Mouse (Mus musculus) MEL (cell line): ENCODE data around the gene Gm13277. TPM values are rescaled to one million over a fixed set of nuclear protein-coding genes. Genes with fewer than 3 reads are reported as not detected.
"Not testable (repeated sequence)": the region's sequence is repeated elsewhere in the genome, so short reads cannot be mapped to it uniquely, and the experiment has no call there.

ENCODE experiments used
- DNase-seq: peaks from one replicate; pipeline ENCODE4 v3.0.0; 2011; ENCODE audit warnings: low read depth, low spot score
- H3K27ac ChIP-seq: 2 replicates; pipeline ENCODE4 v1.5.1; 2012; ENCODE audit warnings: low read depth, mild to moderate bottlenecking, control low read depth, low read length, moderate library complexity; ENCODE audit not compliant: control insufficient read depth
- H3K27me3 ChIP-seq, 2 experiments: fragments of 150-350 bp in 1 of 2; sonication (generic) in 1 of 2; 2 replicates each; pipeline ENCODE4 v1.6.1; 2012; ENCODE audit warnings: low read length in 2 of 2, mild to moderate bottlenecking in 2 of 2, improper control_type of control experiment in 1 of 2, moderate library complexity in 1 of 2; ENCODE audit not compliant: insufficient read depth in 2 of 2, control insufficient read depth in 1 of 2
- H3K36me3 ChIP-seq, 2 experiments: 2 replicates each; pipeline ENCODE4 v1.6.1; 2012 to 2014; ENCODE audit warnings: low read length in 2 of 2, improper control_type of control experiment in 1 of 2, inconsistent platforms in 1 of 2, mild to moderate bottlenecking in 1 of 2; ENCODE audit not compliant: insufficient read depth in 2 of 2, control insufficient read depth in 1 of 2
- H3K4me1 ChIP-seq, 2 experiments: fragments of 150-350 bp in 1 of 2; sonication (generic) in 1 of 2; 2 replicates each; pipeline ENCODE4 v1.6.1; 2012; ENCODE audit warnings: low read length in 2 of 2, improper control_type of control experiment in 1 of 2, mild to moderate bottlenecking in 1 of 2; ENCODE audit not compliant: insufficient read depth in 2 of 2, control insufficient read depth in 1 of 2
- H3K4me3 ChIP-seq, 2 experiments: fragments of 150-350 bp in 1 of 2; sonication (generic) in 1 of 2; 2 replicates each; pipeline ENCODE4 v1.5.1; 2012; ENCODE audit warnings: low read depth in 2 of 2, low read length in 2 of 2, mild to moderate bottlenecking in 2 of 2, moderate library complexity in 2 of 2, control low read depth in 1 of 2, improper control_type of control experiment in 1 of 2; ENCODE audit not compliant: control insufficient read depth in 1 of 2, insufficient read depth in 1 of 2
- H3K79me2 ChIP-seq: 2 replicates; pipeline ENCODE4 v1.6.1; 2012; ENCODE audit warnings: mild to moderate bottlenecking, low read length, moderate library complexity; ENCODE audit not compliant: control insufficient read depth, poor library complexity, insufficient read depth
- H3K9ac ChIP-seq: 2 replicates; pipeline ENCODE4 v1.6.1; 2012; ENCODE audit warnings: low read depth, mild to moderate bottlenecking, control low read depth, low read length, moderate library complexity; ENCODE audit not compliant: control insufficient read depth, poor library complexity, severe bottlenecking
- H3K9me3 ChIP-seq: fragments of 150-350 bp; sonication (generic); replicated peaks from 2 replicates; pipeline ENCODE4 v1.6.1; 2012; ENCODE audit warnings: mild to moderate bottlenecking, low read length, improper control_type of control experiment, moderate library complexity; ENCODE audit not compliant: insufficient read depth
- CTCF ChIP-seq, 3 experiments: IDR thresholded peaks in 2 of 3; conservative IDR thresholded peaks in 1 of 3; 2 replicates each; pipeline ENCODE4 v1.5.1; 2011 to 2012; ENCODE audit warnings: low read length in 3 of 3, low read depth in 2 of 3, mild to moderate bottlenecking in 2 of 3, improper control_type of control experiment in 1 of 3, inconsistent platforms in 1 of 3, mixed read lengths in 1 of 3, moderate library complexity in 1 of 3; ENCODE audit not compliant: control insufficient read depth in 1 of 3, insufficient read depth in 1 of 3, poor library complexity in 1 of 3, severe bottlenecking in 1 of 3
- GABPA ChIP-seq: IDR thresholded peaks from 2 replicates; pipeline ENCODE4 v1.6.1; 2012; ENCODE audit warnings: low read depth, mild to moderate bottlenecking, inconsistent platforms, low read length, improper control_type of control experiment, moderate library complexity
- GATA1 ChIP-seq: IDR thresholded peaks from 2 replicates; pipeline ENCODE4 v1.6.1; 2011; ENCODE audit warnings: low read depth, low read length, improper control_type of control experiment
- MAZ ChIP-seq: IDR thresholded peaks from 2 replicates; pipeline ENCODE4 v1.6.1; 2012; ENCODE audit warnings: low read depth, mild to moderate bottlenecking, inconsistent platforms, low read length, improper control_type of control experiment
- RAD21 ChIP-seq: IDR thresholded peaks from 2 replicates; pipeline ENCODE4 v1.6.1; 2011; ENCODE audit warnings: mild to moderate bottlenecking, low read depth, low read length, improper control_type of control experiment
- RCOR1 ChIP-seq: IDR thresholded peaks from 2 replicates; pipeline ENCODE4 v1.6.1; 2012; ENCODE audit warnings: low read depth, mild to moderate bottlenecking, inconsistent platforms, low read length, improper control_type of control experiment
- SMC3 ChIP-seq: IDR thresholded peaks from 2 replicates; pipeline ENCODE4 v1.6.1; 2011; ENCODE audit warnings: low read depth, low read length, improper control_type of control experiment
- USF2 ChIP-seq, 2 experiments: IDR thresholded peaks; 2 replicates each; pipeline ENCODE4 v1.6.1; 2011 to 2012; ENCODE audit warnings: improper control_type of control experiment in 2 of 2, low read length in 2 of 2, borderline replicate concordance in 1 of 2, inconsistent platforms in 1 of 2, low read depth in 1 of 2, mild to moderate bottlenecking in 1 of 2; ENCODE audit not compliant: insufficient read depth in 1 of 2
- ZC3H11A ChIP-seq: IDR thresholded peaks from 2 replicates; pipeline ENCODE4 v1.6.1; 2012; ENCODE audit warnings: low read depth, mild to moderate bottlenecking, inconsistent platforms, low read length, improper control_type of control experiment
- polyA plus RNA-seq, 2 experiments: library from polyadenylated mRNA; stranded (reverse) in 1 of 2; unstranded in 1 of 2; fragments of >175 nt in 1 of 2; fragments of >200 nt in 1 of 2; gene quantifications; 2 replicates each; pipeline versions ENCODE4 v1.2.1 to v1.2.4; 2012; ENCODE audit warnings: low replicate concordance in 2 of 2, low read depth in 1 of 2; ENCODE audit not compliant: insufficient read length in 2 of 2, insufficient read depth in 1 of 2, missing spikeins in 1 of 2
- total RNA-seq: library from RNA; depleted of rRNA; stranded (reverse); fragments of 300-350 nt; gene quantifications from 2 replicates; pipeline ENCODE4 v1.2.3, GENCODE M21; 2012; rRNA removed

The Gm13277 gene
- not detected in 2 replicates for total RNA-seq
- polyA plus RNA-seq, result not detected

GRCm38 (mm10) chr4:88788402-88788801, at the start of gene Gm13277:
Gene Gm13277 (plus strand): TSS chr4:88788632.
- not testable (repeated sequence) for H3K27ac ChIP-seq, H3K9me3 ChIP-seq, DNase-seq, H3K27me3 ChIP-seq, H3K79me2 ChIP-seq, H3K36me3 ChIP-seq, H3K4me1 ChIP-seq, H3K9ac ChIP-seq, H3K4me3 ChIP-seq

GRCm38 (mm10) chr4:88739036-88739435, 49.4 kb upstream of the Gm13277 start:
- Histone ChIP-seq H3K36me3 (no peaks in the 10 kb centered on the region), H3K9me3 (no peaks in the 10 kb centered on the region), H3K79me2 (no peaks in the 10 kb centered on the region), H3K4me3 (no peak overlapping the region), H3K27ac (no peak overlapping the region), H3K9ac (no peak overlapping the region), H3K4me1 (no peaks in the 10 kb centered on the region), H3K27me3 (peaks cover 9 to 10% of the 10 kb centered on the region in 2 experiments)
- TF ChIP-seq GATA1, result no peak
- DNase-seq, result no peak

GRCm38 (mm10) chr4:88741426-88741825, 47.0 kb upstream of the Gm13277 start:
- Histone ChIP-seq H3K27me3 (peaks cover 4 to 8% of the 10 kb centered on the region in 2 experiments; a peak in 3 of 4 replicates), H3K4me1 (no peaks in the 10 kb centered on the region), H3K36me3 (no peaks in the 10 kb centered on the region), H3K9ac (no peak overlapping the region), H3K4me3 (no peak overlapping the region), H3K9me3 (no peaks in the 10 kb centered on the region), H3K27ac (no peak overlapping the region), H3K79me2 (no peaks in the 10 kb centered on the region)
- TF ChIP-seq GATA1 (no peak), GABPA (no peak), USF2 (IDR thresholded peaks at IDR 0.05; ENCODE audit: borderline replicate concordance in 1 of 2, insufficient read depth in 1 of 2, low read depth in 1 of 2, low read length in 2 of 2) (no peak), MAZ (no peak), ZC3H11A (no peak)
- no peak for DNase-seq

GRCm38 (mm10) chr4:88742771-88743371, 45.6 kb upstream of the Gm13277 start:
- H3K27me3 ChIP-seq, result peaks cover 3 to 5% of the 10 kb centered on the region in 2 experiments; a peak in 3 of 4 replicates
- H3K36me3 ChIP-seq, result no peaks in the 10 kb centered on the region
- TF ChIP-seq RCOR1 (no peak), SMC3 (peak; percentile 33; the same call in 1 of the 2 replicates), CTCF (IDR thresholded peaks at IDR 0.05 in 2 of 3, conservative IDR thresholded peaks at IDR 0.05 in 1 of 3; ENCODE audit: control insufficient read depth in 1 of 3, insufficient read depth in 1 of 3, low read depth in 2 of 3, low read length in 3 of 3, poor library complexity in 1 of 3, severe bottlenecking in 1 of 3) (peak in 1 of 3 experiments; percentile 39; a peak in 2 of 6 replicates), RAD21 (0 out of 2 replicates have a peak, but pooled peaks have one; percentile 1)
- H3K4me3 ChIP-seq, result no peak overlapping the region
- no peaks in the 10 kb centered on the region for H3K9me3 ChIP-seq
- H3K79me2 ChIP-seq, result no peaks in the 10 kb centered on the region
- no peak overlapping the region for H3K9ac ChIP-seq
- DNase-seq, result no peak
- H3K27ac ChIP-seq, result no peak overlapping the region
- H3K4me1 ChIP-seq, result no peaks in the 10 kb centered on the region
